Mouse (Mus musculus) frontal cortex, postnatal 14 days (tissue): ENCODE results near the gene Itpr1.
"Not testable (repeated sequence)": the region's sequence is repeated elsewhere in the genome, so short reads cannot be mapped to it uniquely, and the experiment has no call there.

ENCODE experiments used
- DNase-seq, 2 experiments: peaks; one replicate each; pipeline ENCODE4 v3.0.0; 2022; ENCODE audit warnings: low spot score in 2 of 2

Itpr1 gene

GRCm38 (mm10) chr6:108548413-108548812 lies 335.5 kb downstream of the Itpr1 start:
- no peak for DNase-seq

- DNase-seq = no peak
These were observed 336.6 kb downstream of the Itpr1 start for GRCm38 (mm10) chr6:108549495-108549935.

- no peak for DNase-seq
These were observed 339.1 kb downstream of the Itpr1 start for GRCm38 (mm10) chr6:108551725-108552620.

GRCm38 (mm10) chr6:108553013-108553412 lies 340.1 kb downstream of the Itpr1 start:
- DNase-seq = no peak

GRCm38 (mm10) chr6:108553536-108553935 lies 340.6 kb downstream of the Itpr1 start:
- no peak for DNase-seq

GRCm38 (mm10) chr6:108554389-108554788 lies 341.5 kb downstream of the Itpr1 start:
- DNase-seq = no peak

GRCm38 (mm10) chr6:108554878-108555277 lies 342.0 kb downstream of the Itpr1 start:
- no peak for DNase-seq

- DNase-seq = no peak
These were observed 344.9 kb downstream of the Itpr1 start for GRCm38 (mm10) chr6:108557576-108558322.

GRCm38 (mm10) chr6:108559226-108559625 lies 346.3 kb downstream of the Itpr1 start:
- not testable (repeated sequence) for DNase-seq

- DNase-seq = no peak
These were observed 350.1 kb downstream of the Itpr1 start for GRCm38 (mm10) chr6:108562971-108563370.

GRCm38 (mm10) chr6:108565447-108565846 lies 352.6 kb downstream of the Itpr1 start:
- DNase-seq = not testable (repeated sequence)

GRCm38 (mm10) chr6:108566549-108566948 lies 353.7 kb downstream of the Itpr1 start:
- DNase-seq = no peak

GRCm38 (mm10) chr6:108569460-108570187 lies 356.7 kb downstream of the Itpr1 start:
- DNase-seq = no peak

GRCm38 (mm10) chr6:108570351-108571041 lies 357.6 kb downstream of the Itpr1 start:
- DNase-seq = no peak

GRCm38 (mm10) chr6:108571042-108571590 lies 358.2 kb downstream of the Itpr1 start:
- peak; percentile 64 to 65 for DNase-seq

GRCm38 (mm10) chr6:108572646-108573045 lies 359.8 kb downstream of the Itpr1 start:
- no peak for DNase-seq

- DNase-seq = peak; percentile 36 to 39
These were observed 364.2 kb downstream of the Itpr1 start for GRCm38 (mm10) chr6:108577056-108577455.

GRCm38 (mm10) chr6:108588426-108588825 lies 375.5 kb downstream of the Itpr1 start:
- DNase-seq = no peak

- DNase-seq = no peak
These were observed 379.3 kb downstream of the Itpr1 start for GRCm38 (mm10) chr6:108592227-108592626.

GRCm38 (mm10) chr6:108592636-108593035 lies 379.7 kb downstream of the Itpr1 start:
- no peak for DNase-seq
